Mouse (Mus musculus): Measurements from ENCODE around the gene Cdsn. TPM values are rescaled to one million over a fixed set of nuclear protein-coding genes. Genes with fewer than 3 reads are reported as not detected.

Gene Cdsn
- polyA plus RNA-seq, 1 experiment from 2014 or later = 106 TPM

GRCm38 (mm10) chr17:35526644-35527043 is 25.3 kb upstream of the Cdsn start:
- Histone ChIP-seq H3K4me3 (ENCODE audit: low read depth, low read length) (no peak overlapping the region), H3K9me3 (ENCODE audit: control insufficient read depth, low read length) (no peaks in the 10 kb centered on the region), H3K36me3 (ENCODE audit: control insufficient read depth, insufficient read depth, low read length) (peaks cover 12% of the 10 kb centered on the region; the same call in 1 of the 2 replicates), H3K9ac (ENCODE audit: low read length) (no peak overlapping the region), H3K27me3 (ENCODE audit: control insufficient read depth, insufficient read depth, low read length) (no peaks in the 10 kb centered on the region), H3K27ac (replicated peaks) (no peak overlapping the region), H3K4me2 (replicated peaks; ENCODE audit: low read depth) (no peak overlapping the region), H3K4me1 (replicated peaks; ENCODE audit: control insufficient read depth, insufficient read depth) (no peaks in the 10 kb centered on the region)
- no peak for DNase-seq (ENCODE audit: low spot score)
- WGBS = 70% methylated on average over 8 of the region's 8 CpGs
- no peak for TF ChIP-seq CTCF (IDR thresholded peaks at IDR 0.05; ENCODE audit: low read depth)
- no peak for TF ChIP-seq EP300 (optimal IDR thresholded peaks at IDR 0.05)
- ATAC-seq (ENCODE audit: low FRiP score, low TSS enrichment) = no peak

- TF ChIP-seq CTCF (IDR thresholded peaks at IDR 0.05; ENCODE audit: low read depth) = no peak
- no peak for TF ChIP-seq EP300 (optimal IDR thresholded peaks at IDR 0.05)
- Histone ChIP-seq H3K4me3 (ENCODE audit: low read depth, low read length) (no peak overlapping the region), H3K27me3 (ENCODE audit: control insufficient read depth, insufficient read depth, low read length) (no peaks in the 10 kb centered on the region), H3K4me1 (replicated peaks; ENCODE audit: control insufficient read depth, insufficient read depth) (no peaks in the 10 kb centered on the region), H3K9ac (ENCODE audit: low read length) (peak overlapping the region; percentile 4; the same call in 1 of the 2 replicates), H3K9me3 (ENCODE audit: control insufficient read depth, low read length) (no peaks in the 10 kb centered on the region), H3K36me3 (ENCODE audit: control insufficient read depth, insufficient read depth, low read length) (peaks cover 9% of the 10 kb centered on the region; the same call in 1 of the 2 replicates), H3K4me2 (replicated peaks; ENCODE audit: low read depth) (no peak overlapping the region), H3K27ac (replicated peaks) (no peak overlapping the region)
- DNase-seq (ENCODE audit: low spot score) (no peak), ATAC-seq (ENCODE audit: low FRiP score, low TSS enrichment) (no peak)
- WGBS = 2% methylated on average over 3 of the region's 3 CpGs
Observed at GRCm38 (mm10) chr17:35532360-35532759, 19.6 kb upstream of the Cdsn start.

GRCm38 (mm10) chr17:35532901-35533300 is 19.0 kb upstream of the Cdsn start, which contains the start of gene Psors1c2:
Gene Psors1c2, plus strand, starts transcription at chr17:35533201.
- peak within 1 kb of the TSS; percentile 4; the same call in 1 of the 2 replicates for H3K9ac ChIP-seq (ENCODE audit: low read length)
- ATAC-seq (ENCODE audit: low FRiP score, low TSS enrichment) = no peak
- H3K27ac ChIP-seq (replicated peaks) = no peak within 1 kb of the TSS
- no peaks in the 10 kb centered on the region for H3K27me3 ChIP-seq (ENCODE audit: control insufficient read depth, insufficient read depth, low read length)
- H3K4me2 ChIP-seq (replicated peaks; ENCODE audit: low read depth) = no peak within 1 kb of the TSS
- no peaks in the 10 kb centered on the region for H3K4me1 ChIP-seq (replicated peaks; ENCODE audit: control insufficient read depth, insufficient read depth)
- H3K9me3 ChIP-seq (ENCODE audit: control insufficient read depth, low read length) = no peaks in the 10 kb centered on the region
- WGBS = 26% methylated on average over 7 of the region's 7 CpGs
- no peak for DNase-seq (ENCODE audit: low spot score)
- TF ChIP-seq EP300 (optimal IDR thresholded peaks at IDR 0.05) (no peak), CTCF (IDR thresholded peaks at IDR 0.05; ENCODE audit: low read depth) (no peak)
- no peak within 1 kb of the TSS for H3K4me3 ChIP-seq (ENCODE audit: low read depth, low read length)
- peaks cover 9% of the 10 kb centered on the region; the same call in 1 of the 2 replicates for H3K36me3 ChIP-seq (ENCODE audit: control insufficient read depth, insufficient read depth, low read length)

- TF ChIP-seq CTCF (IDR thresholded peaks at IDR 0.05; ENCODE audit: low read depth) (peak; percentile 97), EP300 (optimal IDR thresholded peaks at IDR 0.05) (no peak)
- ATAC-seq (ENCODE audit: low FRiP score, low TSS enrichment) = peak; percentile 69
- no peaks in the 10 kb centered on the region for H3K4me1 ChIP-seq (replicated peaks; ENCODE audit: control insufficient read depth, insufficient read depth)
- no peaks in the 10 kb centered on the region for H3K27me3 ChIP-seq (ENCODE audit: control insufficient read depth, insufficient read depth, low read length)
- peak; percentile 76 for DNase-seq (ENCODE audit: low spot score)
- no peak overlapping the region for H3K4me3 ChIP-seq (ENCODE audit: low read depth, low read length)
- no peaks in the 10 kb centered on the region for H3K9me3 ChIP-seq (ENCODE audit: control insufficient read depth, low read length)
- WGBS = 8% methylated on average over 6 of the region's 6 CpGs
- H3K9ac ChIP-seq (ENCODE audit: low read length) = no peak overlapping the region
- no peak overlapping the region for H3K27ac ChIP-seq (replicated peaks)
- 0 out of 2 replicates have a peak overlapping the region, but pooled peaks have one; percentile 8 for H3K4me2 ChIP-seq (replicated peaks; ENCODE audit: low read depth)
- H3K36me3 ChIP-seq (ENCODE audit: control insufficient read depth, insufficient read depth, low read length) = peaks cover 2% of the 10 kb centered on the region; the same call in 1 of the 2 replicates
Observed at GRCm38 (mm10) chr17:35534343-35534742, 17.6 kb upstream of the Cdsn start.

GRCm38 (mm10) chr17:35537421-35537820 is 14.5 kb upstream of the Cdsn start:
- H3K27me3 ChIP-seq (ENCODE audit: control insufficient read depth, insufficient read depth, low read length) = no peaks in the 10 kb centered on the region
- DNase-seq (ENCODE audit: low spot score) = peak; percentile 69
- TF ChIP-seq EP300 (optimal IDR thresholded peaks at IDR 0.05) (no peak), CTCF (IDR thresholded peaks at IDR 0.05; ENCODE audit: low read depth) (no peak)
- no peaks in the 10 kb centered on the region for H3K36me3 ChIP-seq (ENCODE audit: control insufficient read depth, insufficient read depth, low read length)
- peak; percentile 69 for ATAC-seq (ENCODE audit: low FRiP score, low TSS enrichment)
- WGBS = 57% methylated on average over 4 of the region's 4 CpGs
- no peak overlapping the region for H3K27ac ChIP-seq (replicated peaks)
- no peaks in the 10 kb centered on the region for H3K4me1 ChIP-seq (replicated peaks; ENCODE audit: control insufficient read depth, insufficient read depth)
- no peak overlapping the region for H3K9ac ChIP-seq (ENCODE audit: low read length)
- no peak overlapping the region for H3K4me2 ChIP-seq (replicated peaks; ENCODE audit: low read depth)
- H3K9me3 ChIP-seq (ENCODE audit: control insufficient read depth, low read length) = no peaks in the 10 kb centered on the region
- no peak overlapping the region for H3K4me3 ChIP-seq (ENCODE audit: low read depth, low read length)

- no peaks in the 10 kb centered on the region for H3K4me1 ChIP-seq (replicated peaks; ENCODE audit: control insufficient read depth, insufficient read depth)
- H3K36me3 ChIP-seq (ENCODE audit: control insufficient read depth, insufficient read depth, low read length) = no peaks in the 10 kb centered on the region
- H3K9me3 ChIP-seq (ENCODE audit: control insufficient read depth, low read length) = no peaks in the 10 kb centered on the region
- no peak overlapping the region for H3K4me2 ChIP-seq (replicated peaks; ENCODE audit: low read depth)
- ATAC-seq (ENCODE audit: low FRiP score, low TSS enrichment) (no peak), DNase-seq (ENCODE audit: low spot score) (no peak)
- WGBS = 90% methylated on average over 1 of the region's 1 CpGs
- TF ChIP-seq CTCF (IDR thresholded peaks at IDR 0.05; ENCODE audit: low read depth) (no peak), EP300 (optimal IDR thresholded peaks at IDR 0.05) (no peak)
- H3K4me3 ChIP-seq (ENCODE audit: low read depth, low read length) = no peak overlapping the region
- H3K27ac ChIP-seq (replicated peaks) = no peak overlapping the region
- no peaks in the 10 kb centered on the region for H3K27me3 ChIP-seq (ENCODE audit: control insufficient read depth, insufficient read depth, low read length)
- no peak overlapping the region for H3K9ac ChIP-seq (ENCODE audit: low read length)
Observed at GRCm38 (mm10) chr17:35538476-35538875, 13.5 kb upstream of the Cdsn start.
